Mouse (Mus musculus) liver, adult 2 months (tissue): ENCODE measurements at regions not wholly inside any gene's neighbourhood (a gene's known extent, or its start where the extent isn't known, plus 50 kb on each side); places are given as distances from the start of the nearest gene placed in this dataset.

Experiments used
- DNase-seq: peaks from one replicate; pipeline ENCODE4 v3.0.0-alpha.2; 2011; ENCODE audit warnings: low read depth, low spot score; ENCODE audit errors: extremely low read depth
- H3K27ac ChIP-seq: fragments of 200-500 bp; replicated peaks from 2 replicates; pipeline ENCODE4 v1.5.1; 2012; ENCODE audit warnings: low read depth, mild to moderate bottlenecking, control low read depth, inconsistent platforms, low read length; ENCODE audit not compliant: insufficient read depth
- H3K27me3 ChIP-seq: fragments of 200-500 bp; 2 replicates; pipeline ENCODE4 v1.6.1; 2012; ENCODE audit warnings: mild to moderate bottlenecking, moderate library complexity, low read length, inconsistent platforms; ENCODE audit not compliant: control insufficient read depth, insufficient read depth
- H3K36me3 ChIP-seq: fragments of 200-500 bp; 2 replicates; pipeline ENCODE4 v1.6.1; 2012; ENCODE audit warnings: low read length, inconsistent platforms; ENCODE audit not compliant: control insufficient read depth, insufficient read depth
- H3K4me1 ChIP-seq: fragments of 200-500 bp; 2 replicates; pipeline ENCODE4 v1.6.1; 2011; ENCODE audit warnings: low read length; ENCODE audit not compliant: control insufficient read depth, insufficient read depth
- H3K4me3 ChIP-seq: fragments of 200-500 bp; 2 replicates; pipeline ENCODE4 v1.5.1; 2011; ENCODE audit warnings: low read depth, mild to moderate bottlenecking, control low read depth, low read length, moderate library complexity; ENCODE audit not compliant: insufficient read depth
- H3K79me2 ChIP-seq: fragments of 200-500 bp; 2 replicates; pipeline ENCODE4 v1.6.1; 2012; ENCODE audit warnings: inconsistent platforms, mild to moderate bottlenecking, low read length, moderate library complexity; ENCODE audit not compliant: control insufficient read depth, insufficient read depth
- H3K9ac ChIP-seq: fragments of 200-500 bp; 2 replicates; pipeline ENCODE4 v1.6.1; 2012; ENCODE audit warnings: low read depth, mild to moderate bottlenecking, control low read depth, inconsistent platforms, low read length
- CTCF ChIP-seq: fragments of 200-500 bp; IDR thresholded peaks from 2 replicates; pipeline ENCODE4 v1.5.1; 2011; ENCODE audit warnings: low read depth, low read length, control low read depth
- POLR2A ChIP-seq: fragments of 200-500 bp; IDR thresholded peaks from 2 replicates; pipeline ENCODE4 v1.6.1; 2011; ENCODE audit warnings: low read length, control low read depth; ENCODE audit not compliant: insufficient read depth; ENCODE audit errors: extremely low read depth
- WGBS: fragments of 180-500 bp; shearing (Covaris S2); methylation state at CpG from one replicate; pipeline ENCODE4 v1.1.7; 2018; 5-methylcytosine and 5-hydroxymethylcytosine counted together

- 59% methylated on average over 2 of the region's 2 CpGs for WGBS
- H3K36me3 ChIP-seq: no peaks in the 10 kb centered on the region
- H3K4me1 ChIP-seq: peaks cover 4% of the 10 kb centered on the region
- TF ChIP-seq POLR2A: no peak
- no peak for TF ChIP-seq CTCF
- H3K27me3 ChIP-seq: no peaks in the 10 kb centered on the region
- no peak overlapping the region for H3K9ac ChIP-seq
- no peak for DNase-seq
- H3K79me2 ChIP-seq: no peaks in the 10 kb centered on the region
- H3K27ac ChIP-seq: no peak overlapping the region
- no peak overlapping the region for H3K4me3 ChIP-seq
These were observed 160.8 kb downstream of the Wdr20rt start for GRCm38 (mm10) chr12:65386005-65386645.

- TF ChIP-seq CTCF: no peak
- no peak for TF ChIP-seq POLR2A
- no peak overlapping the region for H3K4me3 ChIP-seq
These were observed 161.7 kb downstream of the Wdr20rt start for GRCm38 (mm10) chr12:65387042-65387441.

GRCm38 (mm10) chr12:65389512-65389911 is 164.2 kb downstream of the Wdr20rt start:
- Histone ChIP-seq H3K79me2 (no peaks in the 10 kb centered on the region), H3K27me3 (no peaks in the 10 kb centered on the region), H3K4me3 (no peak overlapping the region), H3K36me3 (no peaks in the 10 kb centered on the region), H3K4me1 (no peaks in the 10 kb centered on the region), H3K27ac (no peak overlapping the region), H3K9ac (no peak overlapping the region)
- DNase-seq: no peak
- no peak for TF ChIP-seq CTCF
- TF ChIP-seq POLR2A: no peak
- WGBS: 84% methylated on average over 2 of the region's 2 CpGs

More at GRCm38 (mm10) chr12:65387042-65387441, 161.7 kb downstream of the Wdr20rt start:
- H3K9ac ChIP-seq: no peak overlapping the region
- no peak overlapping the region for H3K27ac ChIP-seq
- DNase-seq: no peak
- H3K36me3 ChIP-seq: no peaks in the 10 kb centered on the region
- no peaks in the 10 kb centered on the region for H3K79me2 ChIP-seq
- H3K4me1 ChIP-seq: no peaks in the 10 kb centered on the region
- no peaks in the 10 kb centered on the region for H3K27me3 ChIP-seq

DNA sequence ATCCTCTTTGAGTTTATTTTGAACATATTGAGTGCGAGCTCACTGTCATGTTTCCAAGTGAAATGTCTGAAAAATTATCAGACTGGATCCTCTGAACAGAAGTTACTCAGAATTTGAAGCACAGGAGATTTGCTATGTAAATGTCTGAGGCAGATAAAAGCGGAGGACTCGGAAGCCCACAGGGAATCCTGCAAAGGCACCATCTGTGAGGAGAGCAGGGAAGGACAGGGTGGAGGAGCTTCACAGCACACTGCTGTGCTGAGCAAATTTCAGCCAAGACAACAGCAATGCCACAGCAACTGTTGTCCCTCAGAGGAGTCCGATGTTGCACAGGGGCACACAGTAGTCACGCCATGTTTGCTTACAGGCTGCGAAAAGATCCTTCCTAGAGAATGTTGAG is 165.0 kb downstream of the Wdr20rt start:
- Histone ChIP-seq H3K36me3 (no peaks in the 10 kb centered on the region), H3K27ac (no peak overlapping the region), H3K9ac (no peak overlapping the region), H3K27me3 (no peaks in the 10 kb centered on the region), H3K79me2 (no peaks in the 10 kb centered on the region), H3K4me1 (no peaks in the 10 kb centered on the region), H3K4me3 (no peak overlapping the region)
- TF ChIP-seq POLR2A (no peak), CTCF (no peak)
- 95% methylated on average over 6 of the region's 6 CpGs for WGBS
- no peak for DNase-seq

- DNase-seq: peak; percentile 43
- peak; percentile 35 for TF ChIP-seq CTCF
- no peak for TF ChIP-seq POLR2A
- Histone ChIP-seq H3K36me3 (no peaks in the 10 kb centered on the region), H3K9ac (no peak overlapping the region), H3K27ac (no peak overlapping the region), H3K4me3 (no peak overlapping the region), H3K27me3 (no peaks in the 10 kb centered on the region), H3K4me1 (no peaks in the 10 kb centered on the region), H3K79me2 (no peaks in the 10 kb centered on the region)
- WGBS: 38% methylated on average over 8 of the region's 8 CpGs
These were observed 176.6 kb downstream of the Wdr20rt start for GRCm38 (mm10) chr12:65401728-65402419.

GRCm38 (mm10) chr12:65403124-65403523 is 177.8 kb downstream of the Wdr20rt start:
- TF ChIP-seq POLR2A: no peak
- TF ChIP-seq CTCF: no peak
- no peaks in the 10 kb centered on the region for H3K27me3 ChIP-seq
- WGBS: 75% methylated on average over 2 of the region's 2 CpGs
- H3K4me1 ChIP-seq: no peaks in the 10 kb centered on the region
- H3K36me3 ChIP-seq: no peaks in the 10 kb centered on the region
- H3K9ac ChIP-seq: no peak overlapping the region
- DNase-seq: no peak
- H3K79me2 ChIP-seq: no peaks in the 10 kb centered on the region
- H3K27ac ChIP-seq: no peak overlapping the region
- H3K4me3 ChIP-seq: no peak overlapping the region
